Mouse (Mus musculus) duodenum, adult 2 months (tissue): ENCODE results near the gene Dmtf1. TPM values are rescaled to one million over a fixed set of nuclear protein-coding genes. Genes with fewer than 3 reads are reported as not detected.

Experiments
- polyA plus RNA-seq: library from polyadenylated mRNA; depleted of rRNA; stranded (reverse); fragments of >200 nt; gene quantifications from 2 replicates; pipeline ENCODE4 v1.2.3, GENCODE M21; 2012; ENCODE audit warnings: low replicate concordance; rRNA removed

The Dmtf1 gene
- 0.98 and 1.5 TPM in 2 replicates for polyA plus RNA-seq

DNA sequence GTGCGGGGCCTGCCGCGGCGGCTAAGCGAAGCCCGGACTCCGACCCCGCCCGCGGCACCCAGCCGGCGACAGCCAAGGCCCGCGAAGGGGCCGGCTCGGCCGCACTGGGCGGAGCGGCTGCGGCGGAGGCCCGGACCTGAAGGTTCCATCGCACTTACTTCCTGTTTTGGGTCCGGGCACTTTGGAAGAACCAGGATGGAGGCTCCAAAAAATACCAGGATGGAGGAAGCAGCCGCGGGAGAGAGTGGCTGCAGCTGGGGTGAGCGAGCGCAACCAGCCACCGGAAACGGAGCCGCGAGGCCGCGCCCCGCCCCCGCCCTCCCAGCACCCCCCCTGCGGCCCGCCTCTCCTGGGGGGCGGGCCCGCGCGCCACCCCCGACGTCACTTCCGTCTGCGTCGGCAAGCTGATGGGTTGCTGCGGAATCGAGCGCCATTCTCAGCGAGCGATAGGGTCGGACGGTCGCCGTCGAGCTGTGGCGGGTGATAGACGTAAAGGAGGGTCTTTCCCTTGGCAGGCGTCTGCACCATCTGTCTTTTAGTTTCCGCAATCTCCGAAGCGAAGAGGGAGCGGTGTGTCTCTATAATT lies at the start of gene Dmtf1:
Dmtf1 (minus strand) TSS at position 321 of the 586 bp plus-strand sequence.

DNA sequence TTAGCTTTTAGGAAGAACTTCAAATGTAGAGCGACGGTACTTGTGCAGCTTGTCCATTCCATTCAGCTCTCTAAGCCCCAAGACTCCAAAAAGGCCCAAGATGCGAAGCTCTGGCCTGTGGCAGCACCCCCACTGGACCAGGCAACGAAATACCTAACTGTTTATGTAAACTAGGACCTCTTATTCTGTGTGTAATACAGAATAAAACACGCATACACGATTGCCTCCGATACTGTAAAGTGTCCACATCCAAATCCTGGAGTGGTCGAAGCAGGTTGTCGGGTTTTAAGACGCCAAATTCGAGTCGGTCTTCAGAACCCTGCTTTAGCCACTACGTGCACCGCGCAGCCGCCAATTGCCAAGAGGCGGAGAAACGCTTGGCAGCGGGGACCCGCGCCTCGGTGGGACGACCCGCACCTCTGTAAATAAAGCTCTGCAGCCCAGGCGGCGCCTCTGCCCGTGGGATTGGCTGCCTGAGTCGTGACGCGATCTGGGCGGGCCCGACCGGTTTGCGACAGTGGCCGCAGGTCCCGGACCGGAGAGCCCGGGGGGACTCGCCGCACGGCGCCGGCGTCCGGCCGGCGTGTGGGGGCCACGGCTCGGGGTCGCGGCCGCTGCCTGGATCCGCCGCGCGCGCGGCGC lies 61.2 kb downstream of the Dmtf1 start, which contains the start of gene Tmem243:
Tmem243 (plus strand) TSS at position 462 of the 642 bp plus-strand sequence.

Other genes starting within 250 kb of the Dmtf1 start
- 6.7 and 8.3 TPM in 2 replicates for gene Crot, start 164.5 kb downstream of the Dmtf1 start, polyA plus RNA-seq
- gene Tmem243, start 61.1 kb downstream of the Dmtf1 start, polyA plus RNA-seq: 17.6 and 49.1 TPM in 2 replicates
- 0.14 and 0.19 TPM in 2 replicates for gene 9330182L06Rik, start 104.3 kb upstream of the Dmtf1 start, polyA plus RNA-seq